Mouse (Mus musculus): Measurements from ENCODE around the gene Gm14296.
"Not testable (repeated sequence)": the region's sequence is repeated elsewhere in the genome, so short reads cannot be mapped to it uniquely, and the experiment has no call there.

Gene Gm14296

GRCm38 (mm10) chr2:176927709-176928108 is at the start of gene Gm14296:
Gene Gm14296, minus strand, starts transcription at chr2:176927809.
- not testable (repeated sequence) for DNase-seq

GRCm38 (mm10) chr2:176905464-176905863 is 22.1 kb downstream of the Gm14296 start:
- not testable (repeated sequence) for DNase-seq
